Mouse (Mus musculus): ENCODE results near the gene Rita1. TPM values are rescaled to one million over a fixed set of nuclear protein-coding genes. Genes with fewer than 3 reads are reported as not detected.
A peak's percentile ranks its signal among the peaks of the same experiment; 100 is the strongest.

Rita1 gene
- polyA plus RNA-seq, 1 experiment from 2014 or later: 15.3 TPM

GRCm38 (mm10) chr5:120624427-120624826, 12.0 kb upstream of the Rita1 start:
- Histone ChIP-seq H3K36me3 (peaks cover 94% of the 10 kb centered on the region), H3K4me3 (replicated peaks) (no peak overlapping the region), H3K4me2 (no peak overlapping the region), H3K9me3 (replicated peaks) (no peaks in the 10 kb centered on the region), H3K9ac (no peak overlapping the region), H3K4me1 (peaks cover 16% of the 10 kb centered on the region), H3K27ac (no peak overlapping the region), H3K27me3 (no peaks in the 10 kb centered on the region)
- WGBS: 93% methylated on average over 10 of the region's 10 CpGs
- ATAC-seq (replicated peaks; ENCODE audit: low FRiP score): no peak

- Histone ChIP-seq H3K27me3 (no peaks in the 10 kb centered on the region), H3K36me3 (peaks cover 100% of the 10 kb centered on the region), H3K4me1 (peaks cover 16% of the 10 kb centered on the region), H3K4me3 (replicated peaks) (no peak overlapping the region), H3K9me3 (replicated peaks) (no peaks in the 10 kb centered on the region), H3K9ac (no peak overlapping the region), H3K27ac (no peak overlapping the region), H3K4me2 (no peak overlapping the region)
- no peak for ATAC-seq (replicated peaks; ENCODE audit: low FRiP score)
- WGBS: 66% methylated on average over 5 of the region's 5 CpGs
These were observed 9.9 kb upstream of the Rita1 start for GRCm38 (mm10) chr5:120622198-120622851.

DNA sequence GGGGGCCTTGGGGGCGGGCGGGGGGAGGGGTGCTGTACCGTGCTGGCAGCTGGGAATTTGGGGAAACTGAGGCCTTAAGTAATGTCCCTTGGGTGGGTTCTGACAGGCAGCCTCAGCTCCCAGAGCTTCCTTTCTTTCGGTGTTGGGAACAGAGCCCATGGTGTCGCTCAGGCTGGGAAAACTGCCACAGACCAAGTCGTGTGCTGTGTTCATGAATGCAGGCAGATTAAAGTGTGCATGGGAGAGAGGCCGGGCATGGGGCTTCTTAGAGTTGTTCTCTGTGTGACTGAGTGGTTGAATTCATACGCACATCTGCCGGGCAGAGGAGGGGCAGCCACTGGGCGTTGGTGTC, 9.4 kb upstream of the Rita1 start:
- Histone ChIP-seq H3K9ac (no peak overlapping the region), H3K27me3 (no peaks in the 10 kb centered on the region), H3K27ac (no peak overlapping the region), H3K4me2 (no peak overlapping the region), H3K4me3 (replicated peaks) (no peak overlapping the region), H3K36me3 (peaks cover 100% of the 10 kb centered on the region), H3K4me1 (peaks cover 15% of the 10 kb centered on the region), H3K9me3 (replicated peaks) (no peaks in the 10 kb centered on the region)
- WGBS: 89% methylated on average over 10 of the region's 10 CpGs
- ATAC-seq (replicated peaks; ENCODE audit: low FRiP score): no peak

- peak overlapping the region; percentile 39; the same call in 1 of the 2 replicates for H3K27ac ChIP-seq
- peaks cover 100% of the 10 kb centered on the region for H3K36me3 ChIP-seq
- no peak overlapping the region for H3K9ac ChIP-seq
- H3K27me3 ChIP-seq: no peaks in the 10 kb centered on the region
- ATAC-seq (replicated peaks; ENCODE audit: low FRiP score): peak; percentile 17; the same call in 1 of the 2 replicates
- peaks cover 13% of the 10 kb centered on the region for H3K4me1 ChIP-seq
- H3K9me3 ChIP-seq (replicated peaks): no peaks in the 10 kb centered on the region
- WGBS: 76% methylated on average over 23 of the region's 23 CpGs
- H3K4me3 ChIP-seq (replicated peaks): no peak overlapping the region
- H3K4me2 ChIP-seq: no peak overlapping the region
These were observed 8.8 kb upstream of the Rita1 start for GRCm38 (mm10) chr5:120621078-120621765.

DNA sequence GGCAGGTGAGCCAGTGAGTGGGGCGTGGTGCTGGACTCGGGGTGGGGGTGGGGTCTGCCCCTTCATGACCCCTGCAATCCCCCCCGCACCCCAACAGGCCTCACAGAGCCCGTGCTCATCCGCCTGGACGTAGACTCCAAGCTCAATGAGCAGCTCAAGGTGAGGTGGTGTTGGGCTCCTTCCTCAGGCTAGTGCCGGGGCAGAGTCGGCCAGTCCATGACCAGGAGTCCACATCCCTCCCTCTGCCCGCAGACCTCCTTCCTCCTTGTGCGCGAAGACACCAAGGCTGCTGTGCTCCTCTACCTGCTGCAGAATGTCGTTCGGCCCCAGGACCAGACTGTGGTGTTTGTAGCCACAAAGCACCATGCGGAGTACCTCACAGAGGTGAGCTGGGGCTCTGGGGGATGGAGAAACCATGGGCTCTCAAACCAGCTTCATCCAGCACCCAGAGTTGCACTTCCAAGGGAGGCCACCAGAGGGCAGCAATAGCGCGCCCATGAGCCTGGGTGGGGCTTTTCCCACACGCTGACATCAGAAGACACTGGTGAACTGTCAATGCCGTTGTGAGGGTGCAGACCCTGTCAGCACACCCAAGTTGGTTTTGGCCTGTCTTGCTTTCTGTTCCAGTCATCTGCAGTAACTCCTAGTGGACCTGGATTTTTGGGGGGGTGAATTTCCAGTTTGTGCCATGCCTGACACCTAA, 8.1 kb upstream of the Rita1 start:
- Histone ChIP-seq H3K9me3 (replicated peaks) (no peaks in the 10 kb centered on the region), H3K4me1 (peaks cover 13% of the 10 kb centered on the region), H3K4me2 (no peak overlapping the region), H3K36me3 (peaks cover 100% of the 10 kb centered on the region), H3K9ac (no peak overlapping the region), H3K27ac (peak overlapping the region; percentile 39; the same call in 1 of the 2 replicates), H3K27me3 (no peaks in the 10 kb centered on the region), H3K4me3 (replicated peaks) (no peak overlapping the region)
- peak; percentile 30; the same call in 1 of the 2 replicates for ATAC-seq (replicated peaks; ENCODE audit: low FRiP score)
- 66% methylated on average over 18 of the region's 18 CpGs for WGBS

- peaks cover 21% of the 10 kb centered on the region for H3K4me1 ChIP-seq
- H3K4me2 ChIP-seq: no peak overlapping the region
- ATAC-seq (replicated peaks; ENCODE audit: low FRiP score): no peak
- no peak overlapping the region for H3K27ac ChIP-seq
- 18% methylated on average over 5 of the region's 5 CpGs for WGBS
- no peak overlapping the region for H3K9ac ChIP-seq
- H3K27me3 ChIP-seq: no peaks in the 10 kb centered on the region
- no peaks in the 10 kb centered on the region for H3K9me3 ChIP-seq (replicated peaks)
- no peak overlapping the region for H3K4me3 ChIP-seq (replicated peaks)
- H3K36me3 ChIP-seq: peaks cover 93% of the 10 kb centered on the region
These were observed 6.8 kb upstream of the Rita1 start for GRCm38 (mm10) chr5:120619201-120619600.

GRCm38 (mm10) chr5:120618778-120619177, 6.4 kb upstream of the Rita1 start:
- no peak for ATAC-seq (replicated peaks; ENCODE audit: low FRiP score)
- Histone ChIP-seq H3K4me3 (replicated peaks) (no peak overlapping the region), H3K4me1 (peaks cover 25% of the 10 kb centered on the region), H3K36me3 (peaks cover 88% of the 10 kb centered on the region), H3K4me2 (no peak overlapping the region), H3K27me3 (no peaks in the 10 kb centered on the region), H3K9me3 (replicated peaks) (no peaks in the 10 kb centered on the region), H3K9ac (no peak overlapping the region), H3K27ac (no peak overlapping the region)
- WGBS: 86% methylated on average over 12 of the region's 12 CpGs

DNA sequence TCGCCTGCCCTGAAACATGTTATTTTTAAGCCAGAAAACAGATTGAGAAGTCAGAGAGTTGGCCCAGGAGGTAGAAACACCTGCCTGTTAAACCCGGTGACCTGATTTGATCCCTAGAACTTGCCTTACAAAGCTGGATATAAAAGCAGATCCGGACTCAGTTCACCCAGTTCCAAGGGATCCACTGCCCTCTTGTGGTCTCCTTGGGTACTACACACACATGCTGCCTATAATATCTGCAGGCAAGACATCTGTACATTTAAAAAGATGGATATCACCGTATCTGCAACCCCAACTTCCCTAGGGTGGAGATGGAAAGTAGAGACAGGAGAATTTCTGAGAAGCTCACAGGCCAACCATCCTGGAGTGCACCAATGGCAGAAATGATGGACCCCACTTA, 3.5 kb upstream of the Rita1 start:
- WGBS: 99% methylated on average over 4 of the region's 4 CpGs
- H3K27me3 ChIP-seq: no peaks in the 10 kb centered on the region
- H3K27ac ChIP-seq: no peak overlapping the region
- H3K9ac ChIP-seq: no peak overlapping the region
- H3K36me3 ChIP-seq: peaks cover 60% of the 10 kb centered on the region
- H3K4me2 ChIP-seq: no peak overlapping the region
- H3K4me3 ChIP-seq (replicated peaks): no peak overlapping the region
- peaks cover 28% of the 10 kb centered on the region for H3K4me1 ChIP-seq
- no peaks in the 10 kb centered on the region for H3K9me3 ChIP-seq (replicated peaks)
- no peak for ATAC-seq (replicated peaks; ENCODE audit: low FRiP score)

- peak; percentile 93 for ATAC-seq (replicated peaks; ENCODE audit: low FRiP score)
- Histone ChIP-seq H3K9me3 (replicated peaks) (no peaks in the 10 kb centered on the region), H3K9ac (peak overlapping the region; percentile 59), H3K4me1 (peaks cover 28% of the 10 kb centered on the region), H3K36me3 (peaks cover 42% of the 10 kb centered on the region), H3K27ac (peak overlapping the region; percentile 91), H3K27me3 (no peaks in the 10 kb centered on the region), H3K4me2 (peak overlapping the region; percentile 86), H3K4me3 (replicated peaks) (peak overlapping the region; percentile 63)
- WGBS: under 1% methylated on average over 69 of the region's 69 CpGs
These were observed 624 bp upstream of the Rita1 start for GRCm38 (mm10) chr5:120612822-120613604.

GRCm38 (mm10) chr5:120611416-120611815, 973 bp downstream of the Rita1 start:
- ATAC-seq (replicated peaks; ENCODE audit: low FRiP score): no peak
- 50% methylated on average over 8 of the region's 8 CpGs for WGBS
- H3K4me1 ChIP-seq: peaks cover 28% of the 10 kb centered on the region
- peaks cover 28% of the 10 kb centered on the region for H3K36me3 ChIP-seq
- peak overlapping the region; percentile 63 for H3K4me3 ChIP-seq (replicated peaks)
- H3K27me3 ChIP-seq: no peaks in the 10 kb centered on the region
- H3K9me3 ChIP-seq (replicated peaks): no peaks in the 10 kb centered on the region
- no peak overlapping the region for H3K27ac ChIP-seq
- H3K9ac ChIP-seq: peak overlapping the region; percentile 59
- peak overlapping the region; percentile 86 for H3K4me2 ChIP-seq

GRCm38 (mm10) chr5:120610906-120611305, 1.5 kb downstream of the Rita1 start:
- Histone ChIP-seq H3K4me3 (replicated peaks) (0 out of 2 replicates have a peak overlapping the region, but pooled peaks have one; percentile 63), H3K36me3 (peaks cover 23% of the 10 kb centered on the region), H3K9ac (peak overlapping the region; percentile 59; the same call in 1 of the 2 replicates), H3K4me2 (peak overlapping the region; percentile 86), H3K4me1 (peaks cover 28% of the 10 kb centered on the region), H3K27me3 (no peaks in the 10 kb centered on the region), H3K9me3 (replicated peaks) (no peaks in the 10 kb centered on the region), H3K27ac (no peak overlapping the region)
- no peak for ATAC-seq (replicated peaks; ENCODE audit: low FRiP score)
- 92% methylated on average over 5 of the region's 5 CpGs for WGBS
